Mouse (Mus musculus) testis, adult 2 months (tissue): ENCODE results near the gene Nol10.

Experiments used
- CTCF ChIP-seq: fragments of 200-500 bp; IDR thresholded peaks from 2 replicates; pipeline ENCODE4 v1.5.1; 2012; ENCODE audit warnings: low read depth, mild to moderate bottlenecking, inconsistent platforms, low read length, moderate library complexity; ENCODE audit not compliant: control insufficient read depth, insufficient read depth, insufficient replicate concordance
- POLR2A ChIP-seq: fragments of 200-500 bp; IDR thresholded peaks from 2 replicates; pipeline ENCODE4 v1.6.1; 2012; ENCODE audit warnings: low read depth, mild to moderate bottlenecking, inconsistent platforms, low read length, moderate library complexity; ENCODE audit not compliant: control insufficient read depth

GRCm38 (mm10) chr12:17310852-17311839 lies 37.1 kb upstream of the Nol10 start:
- no peak for TF ChIP-seq POLR2A
- no peak for TF ChIP-seq CTCF
